Mouse (Mus musculus) midbrain, postnatal 0 days (tissue): Measurements from ENCODE around the gene Dda1. TPM values are rescaled to one million over a fixed set of nuclear protein-coding genes. Genes with fewer than 3 reads are reported as not detected.
A peak's percentile ranks its signal among the peaks of the same experiment; 100 is the strongest.

Source experiments
- ATAC-seq: fragments of 200-750 bp; cut with Nextera tagmentation; 2 replicates; pipeline ENCODE4 v1.8.0; 2017; ENCODE audit warnings: moderate number of reproducible peaks, mild to moderate bottlenecking, moderate TSS enrichment, moderate library complexity; ENCODE audit not compliant: low FRiP score
- DNase-seq: peaks from one replicate; pipeline ENCODE4 v3.0.0-alpha.2; 2015; ENCODE audit warnings: low spot score
- H3K27ac ChIP-seq: fragments of 300-500 bp; sonication (generic); 2 replicates; pipeline ENCODE4 v1.5.1; 2014; ENCODE audit warnings: low read depth, mild to moderate bottlenecking, low read length, mixed read lengths
- H3K27me3 ChIP-seq: fragments of 300-500 bp; sonication (generic); 2 replicates; pipeline ENCODE4 v1.6.1; 2014; ENCODE audit warnings: low read length, control low read depth, mixed read lengths; ENCODE audit not compliant: insufficient read depth
- H3K36me3 ChIP-seq: fragments of 300-500 bp; sonication (generic); 2 replicates; pipeline ENCODE4 v1.6.1; 2014; ENCODE audit warnings: low read length, control low read depth, mixed read lengths; ENCODE audit not compliant: insufficient read depth
- H3K4me1 ChIP-seq: fragments of 300-500 bp; sonication (generic); 2 replicates; pipeline ENCODE4 v1.6.1; 2014; ENCODE audit warnings: mild to moderate bottlenecking, control low read depth, antibody characterized with exemption, low read length, mixed read lengths; ENCODE audit not compliant: insufficient read depth
- H3K4me2 ChIP-seq: fragments of 300-500 bp; sonication (generic); 2 replicates; pipeline ENCODE4 v1.6.1; 2014; ENCODE audit warnings: low read depth, mild to moderate bottlenecking, low read length, mixed read lengths; ENCODE audit not compliant: poor library complexity, severe bottlenecking
- H3K4me3 ChIP-seq: fragments of 300-500 bp; sonication (generic); 2 replicates; pipeline ENCODE4 v1.5.1; 2014; ENCODE audit warnings: low read depth, mild to moderate bottlenecking, low read length, moderate library complexity
- H3K9ac ChIP-seq: fragments of 300-500 bp; sonication (generic); replicated peaks from 2 replicates; pipeline ENCODE4 v1.6.1; 2014; ENCODE audit warnings: mild to moderate bottlenecking, low read length, moderate library complexity, mixed read lengths; ENCODE audit not compliant: poor library complexity, severe bottlenecking
- H3K9me3 ChIP-seq: fragments of 300-500 bp; sonication (generic); 2 replicates; pipeline ENCODE4 v1.6.1; 2016; ENCODE audit warnings: low read length, control low read depth
- CTCF ChIP-seq: IDR thresholded peaks from 2 replicates; pipeline ENCODE4 v1.5.1; 2016; ENCODE audit warnings: antibody characterized with exemption, mild to moderate bottlenecking
- WGBS: fragments of 180-500 bp; shearing (Covaris S2); extraction: QIAGEN DNeasy Blood & Tissue Kit; methylation state at CpG from one replicate; pipeline ENCODE4 v1.1.7; 2014; 5-methylcytosine and 5-hydroxymethylcytosine counted together
- polyA plus RNA-seq: library from polyadenylated mRNA; unstranded; fragments of >200 nt; fragmentation: Nextera tagmentation; extraction: Ambion mirVana; gene quantifications from 2 replicates; pipeline ENCODE4 v1.2.1, GENCODE M21; 2015
- total RNA-seq: library from RNA; depleted of rRNA; stranded (reverse); fragments of >200 nt; gene quantifications from 2 replicates; pipeline ENCODE4 v1.2.3, GENCODE M21; 2014

The Dda1 gene
- total and polyA plus RNA-seq, 2 experiments from 2014 or later, result 211 to 269 TPM

DNA sequence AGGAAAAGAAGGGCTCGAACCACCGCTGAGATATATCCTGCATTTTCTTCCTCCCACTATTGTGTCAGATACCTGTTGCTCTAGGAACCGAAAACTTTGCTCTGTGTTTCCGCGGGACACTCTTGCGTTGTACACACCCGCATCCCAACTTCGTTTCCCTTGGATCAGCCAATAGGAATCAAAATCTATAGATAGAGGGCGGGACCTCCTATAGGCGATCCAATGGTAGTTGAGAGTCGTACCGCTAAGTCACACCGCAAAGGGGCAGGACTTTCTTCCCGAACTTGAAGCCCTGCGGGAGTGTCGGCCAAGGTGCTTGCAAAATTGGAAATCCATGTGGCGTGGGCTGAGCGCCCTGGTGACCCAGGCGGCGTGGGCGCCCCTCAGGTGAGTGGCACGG, 19.5 kb downstream of the Dda1 start:
- Histone ChIP-seq H3K4me3 (peak overlapping the region; percentile 66), H3K27ac (peak overlapping the region; percentile 43), H3K4me1 (0 out of 2 replicates have a peak, but pooled peaks cover 12% of the 10 kb centered on the region), H3K27me3 (no peaks in the 10 kb centered on the region), H3K9ac (peak overlapping the region; percentile 75), H3K9me3 (no peaks in the 10 kb centered on the region), H3K4me2 (peak overlapping the region; percentile 100), H3K36me3 (peaks cover 25% of the 10 kb centered on the region)
- ATAC-seq, result peak; percentile 87
- peak; percentile 97 for DNase-seq
- TF ChIP-seq CTCF, result peak; percentile 36; the same call in 1 of the 2 replicates
- under 1% methylated on average over 22 of the region's 22 CpGs for WGBS

DNA sequence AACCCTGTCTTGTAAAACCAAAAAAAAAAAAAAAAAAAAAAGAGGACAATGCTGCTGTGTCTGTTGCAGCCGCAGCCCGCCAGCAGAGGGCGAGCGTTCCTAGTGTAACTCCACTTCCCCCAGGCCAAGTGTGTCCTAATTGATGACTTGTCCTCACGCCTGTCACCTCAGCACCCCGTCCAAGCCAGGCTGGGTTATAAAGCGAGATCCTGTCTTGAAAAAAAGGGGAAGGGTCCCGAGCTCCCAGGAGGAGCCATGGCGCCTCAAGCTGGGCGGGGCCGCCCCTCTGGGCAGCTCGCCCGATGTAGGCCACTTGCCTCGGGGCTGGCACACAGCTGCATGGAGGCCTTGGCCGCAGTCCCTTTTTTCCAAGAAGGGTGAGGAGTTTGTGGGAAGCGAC, 26.0 kb downstream of the Dda1 start:
- no peak overlapping the region for H3K27ac ChIP-seq
- no peak overlapping the region for H3K9ac ChIP-seq
- H3K27me3 ChIP-seq, result no peaks in the 10 kb centered on the region
- ATAC-seq, result peak; percentile 52; the same call in 1 of the 2 replicates
- no peaks in the 10 kb centered on the region for H3K4me1 ChIP-seq
- peaks cover 20% of the 10 kb centered on the region for H3K36me3 ChIP-seq
- peak; percentile 91 for DNase-seq
- peak; percentile 80 for TF ChIP-seq CTCF
- H3K4me2 ChIP-seq, result no peak overlapping the region
- WGBS, result 24% methylated on average over 16 of the region's 16 CpGs
- H3K9me3 ChIP-seq, result no peaks in the 10 kb centered on the region
- no peak overlapping the region for H3K4me3 ChIP-seq

DNA sequence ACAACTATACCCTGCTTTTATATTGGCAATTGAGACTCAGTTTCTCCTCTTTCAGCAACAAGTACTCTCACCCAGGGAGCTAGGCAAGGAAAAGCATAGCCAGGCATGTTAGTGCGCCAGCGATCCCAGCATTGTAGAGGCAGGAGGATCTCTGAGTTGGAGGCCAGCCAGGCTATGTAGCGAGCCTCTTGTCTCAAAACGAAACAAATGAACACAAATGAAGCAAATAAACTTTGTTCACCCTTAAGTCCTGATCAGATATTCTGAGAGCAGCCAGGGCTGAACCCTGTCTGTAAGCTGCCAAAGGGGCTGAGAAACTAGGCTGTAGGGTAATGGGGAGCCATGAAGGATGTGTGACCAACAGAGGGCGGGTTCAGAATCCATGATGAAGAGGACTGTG, 26.8 kb downstream of the Dda1 start:
- 95% methylated on average over 5 of the region's 5 CpGs for WGBS
- H3K27ac ChIP-seq, result no peak overlapping the region
- DNase-seq (no peak), ATAC-seq (no peak)
- no peaks in the 10 kb centered on the region for H3K27me3 ChIP-seq
- H3K4me2 ChIP-seq, result no peak overlapping the region
- H3K4me1 ChIP-seq, result no peaks in the 10 kb centered on the region
- H3K4me3 ChIP-seq, result no peak overlapping the region
- TF ChIP-seq CTCF, result no peak
- H3K9ac ChIP-seq, result no peak overlapping the region
- peaks cover 20% of the 10 kb centered on the region for H3K36me3 ChIP-seq
- no peaks in the 10 kb centered on the region for H3K9me3 ChIP-seq

DNA sequence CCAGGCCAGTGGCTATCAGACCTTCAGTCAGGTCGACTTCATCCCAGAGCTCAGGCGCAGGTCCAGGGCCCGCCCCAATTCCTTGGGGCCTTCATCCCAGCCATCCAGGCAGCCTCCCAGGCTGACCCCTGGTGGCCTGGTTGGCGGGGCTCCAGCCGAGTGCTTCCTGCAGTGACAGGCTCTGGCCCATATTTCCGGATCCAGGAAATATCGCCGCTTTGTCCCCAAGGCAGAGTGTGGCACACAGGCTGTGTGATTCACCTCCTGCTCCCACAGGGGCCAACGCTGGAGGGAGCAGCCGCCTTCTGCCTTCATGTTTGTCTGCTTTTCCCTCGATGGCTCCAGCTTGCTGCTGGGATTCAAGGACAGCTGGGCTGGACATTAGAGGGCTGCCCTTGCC, 27.5 kb downstream of the Dda1 start:
- Histone ChIP-seq H3K9ac (no peak overlapping the region), H3K27me3 (no peaks in the 10 kb centered on the region), H3K27ac (no peak overlapping the region), H3K9me3 (no peaks in the 10 kb centered on the region), H3K4me3 (no peak overlapping the region), H3K4me2 (no peak overlapping the region), H3K36me3 (peaks cover 14% of the 10 kb centered on the region), H3K4me1 (no peaks in the 10 kb centered on the region)
- no peak for ATAC-seq
- 48% methylated on average over 11 of the region's 11 CpGs for WGBS
- peak; percentile 34 for DNase-seq
- no peak; the same call in 1 of the 2 replicates for TF ChIP-seq CTCF

DNA sequence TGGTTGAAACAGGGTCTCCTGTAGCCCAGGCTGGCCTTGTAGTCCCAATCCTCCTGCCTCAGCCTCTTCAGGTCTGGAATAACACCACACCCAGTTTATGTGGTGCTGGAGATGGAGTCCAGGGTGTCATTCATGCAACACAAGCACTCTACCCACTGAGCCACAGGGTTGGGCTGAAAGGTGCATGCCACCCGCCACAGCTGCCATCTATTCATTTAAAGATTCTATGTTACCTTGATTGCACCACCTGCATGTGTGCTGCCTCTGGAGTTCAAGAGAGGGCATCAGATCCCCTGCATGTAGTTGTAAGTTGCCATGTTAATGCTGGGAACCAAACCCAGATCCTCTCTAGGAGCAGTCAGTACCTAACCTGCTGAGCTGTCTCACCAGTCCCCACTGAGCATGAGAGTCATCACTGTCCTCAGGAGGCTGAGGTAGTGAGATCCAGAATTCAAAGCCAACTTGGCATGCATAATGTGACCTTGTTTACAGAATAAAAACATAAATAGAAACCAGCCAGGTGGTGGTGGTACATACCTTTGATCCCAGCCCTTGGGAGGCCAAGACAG, 28.2 kb downstream of the Dda1 start:
- no peak for TF ChIP-seq CTCF
- no peak overlapping the region for H3K4me3 ChIP-seq
- no peaks in the 10 kb centered on the region for H3K27me3 ChIP-seq
- H3K27ac ChIP-seq, result no peak overlapping the region
- peaks cover 8% of the 10 kb centered on the region for H3K36me3 ChIP-seq
- no peaks in the 10 kb centered on the region for H3K9me3 ChIP-seq
- no peak overlapping the region for H3K4me2 ChIP-seq
- no peaks in the 10 kb centered on the region for H3K4me1 ChIP-seq
- H3K9ac ChIP-seq, result no peak overlapping the region
- ATAC-seq, result no peak
- 100% methylated on average over 1 of the region's 1 CpGs for WGBS
- no peak for DNase-seq

DNA sequence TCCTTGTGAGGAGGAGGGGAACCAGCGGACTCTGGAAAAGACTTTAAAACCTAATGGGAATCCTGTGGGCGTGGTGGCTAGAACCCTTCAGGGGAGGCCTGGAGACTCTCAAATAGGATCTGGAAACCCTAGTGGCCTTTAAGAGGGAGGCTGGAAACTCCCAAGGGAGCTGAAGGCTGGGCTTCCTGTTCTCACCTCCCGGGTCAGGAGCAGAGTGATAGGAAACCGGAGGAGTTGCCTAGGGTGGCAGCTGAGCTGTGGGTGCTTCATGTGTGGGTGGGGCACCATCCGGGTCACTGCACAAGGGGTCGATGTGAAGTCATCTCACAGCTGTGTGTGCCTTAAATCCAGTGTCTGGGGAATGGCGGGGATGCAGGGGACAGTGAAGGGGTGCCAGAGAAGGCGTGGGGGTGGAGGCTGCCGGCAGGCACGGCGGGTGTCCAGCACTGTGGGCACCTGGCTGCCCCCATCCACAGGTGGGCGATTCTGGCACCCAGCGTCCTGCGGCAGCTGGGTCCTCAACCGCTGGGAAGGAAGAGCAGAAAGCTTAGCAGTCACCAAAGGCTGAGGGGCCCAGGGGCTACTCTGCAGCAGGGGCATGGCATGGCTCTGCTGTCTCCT, 29.0 kb downstream of the Dda1 start:
- no peak for DNase-seq
- no peak for TF ChIP-seq CTCF
- 0 out of 2 replicates have a peak, but pooled peaks cover 3% of the 10 kb centered on the region for H3K36me3 ChIP-seq
- H3K4me1 ChIP-seq, result no peaks in the 10 kb centered on the region
- no peak overlapping the region for H3K27ac ChIP-seq
- no peak overlapping the region for H3K4me2 ChIP-seq
- WGBS, result 26% methylated on average over 15 of the region's 15 CpGs
- H3K9ac ChIP-seq, result no peak overlapping the region
- no peak for ATAC-seq
- H3K4me3 ChIP-seq, result no peak overlapping the region
- no peaks in the 10 kb centered on the region for H3K27me3 ChIP-seq
- no peaks in the 10 kb centered on the region for H3K9me3 ChIP-seq
